Mouse (Mus musculus): ENCODE data around the gene Tmem8b.
A peak's percentile ranks its signal among the peaks of the same experiment; 100 is the strongest.

The Tmem8b gene

GRCm38 (mm10) chr4:43668782-43669427, at the start of gene Tmem8b, which contains the start of gene Fam221b:
Gene Tmem8b (plus strand): TSS chr4:43668971.
Gene Fam221b (minus strand): TSS chr4:43669145.
- peak; percentile 85 to 89 for DNase-seq (ENCODE audit: low spot score in 2 of 2)

GRCm38 (mm10) chr4:43620146-43620778, 48.5 kb upstream of the Tmem8b start:
- no peak for DNase-seq (ENCODE audit: low spot score in 2 of 2)

- DNase-seq (ENCODE audit: low spot score in 2 of 2) = peak in 1 of 2 experiments; percentile 12
Observed at GRCm38 (mm10) chr4:43629106-43629817, 39.5 kb upstream of the Tmem8b start.

GRCm38 (mm10) chr4:43630030-43630581, 38.7 kb upstream of the Tmem8b start:
- peak in 1 of 2 experiments; percentile 57 for DNase-seq (ENCODE audit: low spot score in 2 of 2)

DNA sequence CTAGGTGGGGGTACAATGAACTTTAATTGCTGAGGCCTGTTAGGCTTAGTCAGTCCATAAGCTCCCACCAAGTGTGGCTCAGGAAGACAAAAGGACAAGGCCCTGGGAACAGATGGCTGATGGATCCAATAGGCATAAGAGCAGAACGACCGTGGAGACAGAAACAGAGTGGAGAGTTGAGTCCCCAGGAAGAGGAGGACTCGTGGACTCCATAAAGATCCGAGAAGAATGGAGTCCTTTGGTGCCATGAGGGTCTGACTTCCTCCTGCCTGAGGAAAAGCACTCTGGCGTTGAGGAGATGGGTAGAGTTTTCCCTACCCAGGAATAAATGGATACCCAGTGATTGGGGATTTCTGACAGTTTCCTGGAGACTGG, 38.1 kb upstream of the Tmem8b start:
- DNase-seq (ENCODE audit: low spot score in 2 of 2) = no peak

DNA sequence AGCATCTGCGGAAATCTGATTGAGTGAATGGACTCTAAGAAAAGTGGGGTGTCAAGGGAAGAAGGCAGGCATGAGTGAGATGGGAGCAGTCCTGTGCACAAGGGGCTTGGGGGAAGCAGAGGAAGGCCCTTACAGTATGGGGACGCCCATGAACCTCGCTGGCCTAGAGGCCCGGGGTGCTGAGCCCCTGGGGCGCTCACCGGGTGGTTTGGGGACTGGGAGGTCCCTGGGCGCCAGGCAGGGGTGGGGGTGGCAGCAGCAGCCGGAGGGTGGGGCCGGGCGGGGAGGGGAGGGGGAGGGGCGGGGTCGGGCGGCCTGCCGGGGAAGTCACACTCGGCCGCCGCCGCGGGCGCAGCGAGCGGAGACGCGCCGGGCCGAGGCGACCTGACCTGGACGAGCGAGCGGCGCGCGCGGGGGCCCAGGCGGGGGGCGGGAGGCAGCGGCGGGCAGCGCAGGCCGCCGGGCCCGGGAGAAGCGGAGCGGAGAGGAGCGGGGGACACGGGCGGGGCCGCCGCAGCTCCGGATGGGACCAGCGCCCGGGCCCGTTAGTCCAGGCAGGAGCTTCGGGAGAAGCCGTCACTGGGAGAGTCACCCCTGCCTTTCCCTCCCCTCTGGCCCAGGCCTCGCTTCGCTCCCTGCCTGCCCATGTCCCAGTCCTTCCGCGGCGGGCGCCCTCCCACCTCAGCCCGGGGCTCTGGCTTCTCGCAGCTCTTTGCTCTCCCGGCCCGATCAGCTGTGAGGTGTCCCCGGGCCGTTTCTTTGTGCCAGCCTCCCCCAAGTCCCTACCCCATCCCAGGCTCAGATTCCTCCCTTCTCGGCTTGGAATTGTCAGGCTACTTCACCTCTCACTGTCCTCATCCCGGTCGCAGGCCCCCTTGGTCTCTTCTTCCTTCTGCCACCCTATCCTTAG, 37.5 kb upstream of the Tmem8b start, which contains the start of gene Npr2:
TSS of gene Npr2 (plus strand) at position 890 of the 910 bp plus-strand sequence.
- DNase-seq (ENCODE audit: low spot score in 2 of 2) = peak in 1 of 2 experiments; percentile 50

DNA sequence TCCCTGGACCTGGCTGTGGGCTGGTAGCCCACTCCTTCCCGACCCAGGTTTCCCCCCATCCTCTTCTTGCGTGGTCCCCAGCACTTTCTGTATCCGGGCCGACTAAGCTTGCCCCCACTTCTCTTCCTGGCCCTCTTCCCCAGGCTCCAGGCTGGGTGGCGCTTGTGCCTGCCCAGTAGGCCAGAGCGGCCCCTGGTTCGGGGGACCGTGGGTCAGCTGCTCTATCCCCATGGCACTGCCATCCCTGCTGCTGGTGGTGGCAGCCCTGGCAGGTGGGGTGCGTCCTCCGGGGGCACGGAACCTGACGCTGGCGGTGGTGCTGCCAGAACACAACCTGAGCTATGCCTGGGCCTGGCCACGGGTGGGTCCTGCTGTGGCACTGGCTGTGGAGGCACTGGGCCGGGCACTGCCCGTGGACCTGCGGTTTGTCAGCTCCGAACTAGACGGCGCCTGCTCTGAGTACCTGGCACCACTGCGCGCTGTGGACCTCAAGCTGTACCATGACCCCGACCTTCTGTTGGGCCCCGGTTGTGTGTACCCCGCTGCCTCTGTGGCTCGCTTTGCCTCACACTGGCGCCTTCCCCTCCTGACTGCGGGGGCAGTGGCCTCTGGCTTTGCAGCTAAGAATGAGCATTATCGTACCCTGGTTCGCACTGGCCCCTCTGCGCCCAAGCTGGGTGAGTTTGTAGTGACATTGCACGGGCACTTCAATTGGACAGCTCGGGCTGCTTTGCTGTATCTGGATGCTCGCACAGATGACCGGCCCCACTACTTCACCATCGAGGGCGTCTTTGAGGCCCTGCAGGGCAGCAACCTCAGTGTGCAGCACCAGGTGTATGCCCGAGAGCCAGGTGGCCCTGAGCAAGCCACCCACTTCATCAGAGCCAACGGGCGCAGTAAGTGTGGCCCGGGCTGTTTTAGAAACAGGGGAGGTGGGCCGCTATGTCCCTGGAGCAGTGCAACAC, 36.5 kb upstream of the Tmem8b start:
- DNase-seq (ENCODE audit: low spot score in 2 of 2) = peak; percentile 21 to 61

DNA sequence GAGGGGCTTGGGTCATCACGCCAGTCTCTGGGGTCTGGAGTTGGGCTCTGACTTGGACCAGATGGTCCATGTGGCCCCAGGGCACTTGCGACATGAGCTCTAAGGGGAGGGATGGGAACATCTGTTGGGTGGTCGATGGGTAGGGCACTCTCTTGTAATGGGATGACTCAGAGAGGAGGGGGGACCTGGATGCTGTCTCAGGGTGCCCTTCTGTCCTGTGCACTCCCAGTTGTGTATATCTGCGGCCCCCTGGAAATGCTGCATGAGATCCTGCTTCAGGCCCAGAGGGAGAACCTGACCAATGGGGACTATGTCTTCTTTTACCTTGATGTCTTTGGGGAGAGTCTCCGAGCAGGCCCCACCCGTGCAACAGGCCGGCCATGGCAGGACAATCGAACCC, 35.5 kb upstream of the Tmem8b start:
- peak; percentile 16 to 51 for DNase-seq (ENCODE audit: low spot score in 2 of 2)

DNA sequence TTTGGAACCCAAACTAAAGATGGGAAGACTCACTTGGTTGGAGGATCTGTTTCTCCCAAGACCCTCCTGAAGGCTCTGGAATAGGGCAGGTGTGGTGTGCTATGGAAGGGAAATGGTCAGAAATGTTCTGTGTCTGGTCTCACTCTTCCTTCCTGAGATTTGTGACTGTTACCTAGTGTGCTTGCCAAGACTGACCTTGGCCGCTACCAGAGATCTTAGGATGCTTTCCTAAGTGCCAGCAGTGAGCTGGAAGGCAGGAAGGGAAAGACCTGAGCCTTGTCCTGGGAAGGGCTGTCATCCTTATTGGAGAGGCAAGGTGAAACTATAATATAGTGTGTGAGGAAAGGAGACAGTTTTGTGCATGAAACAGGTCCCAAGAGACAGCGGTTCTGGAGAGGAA, 35.0 kb upstream of the Tmem8b start:
- DNase-seq (ENCODE audit: low spot score in 2 of 2) = peak in 1 of 2 experiments; percentile 14

- peak; percentile 7 to 46 for DNase-seq (ENCODE audit: low spot score in 2 of 2)
Observed at GRCm38 (mm10) chr4:43634621-43635374, 34.0 kb upstream of the Tmem8b start.

GRCm38 (mm10) chr4:43636751-43637150, 32.0 kb upstream of the Tmem8b start:
- DNase-seq (ENCODE audit: low spot score in 2 of 2) = peak in 1 of 2 experiments; percentile 36

DNA sequence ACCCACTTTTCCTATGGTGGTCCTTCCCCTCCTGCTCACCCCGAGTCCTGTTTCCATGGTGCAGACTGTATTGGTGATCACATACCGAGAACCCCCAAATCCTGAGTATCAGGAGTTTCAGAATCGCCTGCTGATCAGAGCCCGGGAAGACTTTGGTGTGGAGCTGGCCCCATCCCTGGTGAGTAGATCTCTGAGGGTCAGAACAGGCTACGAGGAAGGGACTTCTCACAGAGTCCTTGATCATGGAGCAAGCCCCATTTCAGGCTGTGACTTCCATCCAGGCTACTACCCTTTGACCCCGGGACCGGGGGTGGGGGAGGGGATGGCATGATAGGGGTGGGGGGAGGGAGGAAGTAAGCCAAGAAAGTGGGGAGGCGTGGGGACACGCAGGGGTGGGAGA, 28.7 kb upstream of the Tmem8b start:
- DNase-seq (ENCODE audit: low spot score in 2 of 2) = peak; percentile 14 to 52

DNA sequence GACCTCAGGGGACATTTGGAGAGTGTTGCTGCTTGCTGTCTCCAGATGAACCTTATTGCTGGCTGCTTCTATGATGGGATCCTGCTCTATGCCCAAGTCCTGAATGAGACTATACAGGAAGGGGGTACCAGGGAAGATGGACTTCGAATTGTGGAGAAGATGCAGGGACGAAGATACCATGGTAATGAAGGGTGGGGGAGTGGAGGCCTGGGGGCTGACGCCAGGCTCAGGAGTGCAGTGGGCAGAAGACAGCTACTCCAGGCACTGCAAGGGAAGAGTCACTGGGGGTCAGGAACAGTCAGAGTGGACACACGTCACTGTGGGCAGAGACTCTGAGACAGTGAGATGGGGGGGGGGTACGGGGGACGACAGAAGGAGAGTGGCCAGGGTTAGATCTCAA, 28.3 kb upstream of the Tmem8b start:
- peak; percentile 3 to 35 for DNase-seq (ENCODE audit: low spot score in 2 of 2)

DNA sequence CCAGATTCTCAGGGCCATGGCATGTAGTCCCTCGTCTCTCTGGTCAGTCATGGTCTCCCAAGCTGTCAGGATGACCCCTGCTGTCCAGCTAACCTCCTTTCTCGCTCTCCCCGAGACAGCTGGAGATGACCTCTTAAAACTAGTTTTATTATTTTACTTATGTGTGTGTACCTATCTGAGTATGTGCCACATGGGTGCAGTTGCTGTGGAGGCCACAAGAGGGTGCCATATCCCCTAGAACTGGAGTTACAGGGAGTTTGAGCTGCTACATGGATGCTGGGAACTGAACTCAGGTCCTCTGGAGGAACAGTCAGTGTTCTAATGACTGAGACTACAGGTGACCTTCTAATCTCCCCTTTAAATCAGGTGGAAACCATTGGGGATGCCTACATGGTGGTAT, 19.0 kb upstream of the Tmem8b start:
- no peak for DNase-seq (ENCODE audit: low spot score in 2 of 2)

- no peak for DNase-seq (ENCODE audit: low spot score in 2 of 2)
Observed at GRCm38 (mm10) chr4:43652726-43653125, 16.0 kb upstream of the Tmem8b start.

DNA sequence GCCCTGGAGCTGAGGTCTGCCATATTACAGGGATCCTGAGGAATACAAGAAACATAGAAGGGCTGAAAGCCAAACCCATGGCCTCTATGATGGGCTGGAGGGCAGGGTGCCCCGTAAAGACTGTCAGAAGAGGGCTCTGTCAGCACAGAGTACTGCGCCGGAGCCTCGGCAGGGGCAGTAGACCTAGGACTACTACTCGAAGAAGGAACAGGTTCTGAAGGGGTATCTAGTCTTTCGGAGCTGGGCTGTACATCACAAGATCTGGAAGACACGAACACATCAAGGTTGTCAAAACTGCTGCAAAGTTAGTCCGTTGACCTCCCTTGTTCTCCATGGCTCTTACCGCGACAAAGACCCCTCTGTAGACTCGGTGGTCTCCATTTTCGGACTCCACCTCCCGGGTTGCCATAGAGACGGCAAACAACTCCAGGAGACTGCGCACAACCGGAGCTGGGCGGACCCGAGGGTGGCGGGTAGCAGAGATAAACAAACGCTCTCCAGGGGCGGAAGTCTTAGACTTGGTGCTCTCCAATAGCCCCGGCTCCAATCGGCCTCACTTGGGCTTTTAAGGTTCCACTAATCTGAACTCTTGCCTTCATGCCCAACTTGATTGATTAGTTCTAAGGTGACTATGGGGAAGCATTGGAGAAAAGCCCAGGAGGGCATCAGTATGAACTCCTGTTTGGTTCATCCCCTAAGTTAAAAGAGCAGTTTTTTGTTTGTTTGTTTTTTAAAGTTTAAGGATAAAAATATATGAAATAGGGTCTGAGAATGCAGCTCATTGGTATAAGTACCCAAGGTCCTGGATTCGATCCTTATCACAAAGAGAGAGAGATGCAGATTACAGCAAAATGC, 15.4 kb upstream of the Tmem8b start, which contains the start of gene Spag8:
TSS of gene Spag8 (minus strand) at position 434 of the 855 bp plus-strand sequence.
- no peak for DNase-seq (ENCODE audit: low spot score in 2 of 2)

- DNase-seq (ENCODE audit: low spot score in 2 of 2) = no peak
Observed at GRCm38 (mm10) chr4:43655656-43656338, 13.0 kb upstream of the Tmem8b start.
